In genomic region chr2:159062266-159062665, GRCm38 (mm10) we compare ENCODE assay signal across 10 mouse cellular contexts.
DNase-seq lines count a peak whose midpoint lies in the region; ATAC-seq and TF ChIP-seq lines count a peak whose summit lies in the region.
"Had no signal": no experiment of that assay in that cellular context is flagged by ENCODE, and none has a peak within 500 bp of the region (broad histone marks: within the 10 kb centered on the region; RNA-seq: fewer than 3 reads in every experiment).

No protein-coding gene starts in this region.

- ATAC-seq in intestine, postnatal 0 days: no peak
- ATAC-seq in intestine, embryonic 16.5 days: no peak
- ATAC-seq: forebrain, embryonic 16.5 days; liver, embryonic 12.5 days had no signal

- H3K27me3 ChIP-seq in intestine, postnatal 0 days (replicated peaks; ENCODE audit: control insufficient read depth, insufficient read depth, low read length): no peaks in the 10 kb centered on the region
- H3K27me3 ChIP-seq in intestine, embryonic 16.5 days (replicated peaks; ENCODE audit: control insufficient read depth, insufficient read depth, low read length): no peaks in the 10 kb centered on the region
- H3K27me3 ChIP-seq: liver, embryonic 12.5 days had no signal

- TF ChIP-seq CTCF in intestine, postnatal 0 days (IDR thresholded peaks at IDR 0.05; ENCODE audit: low read depth): peak; percentile 37

- H3K27ac ChIP-seq in intestine, postnatal 0 days (ENCODE audit: low read depth, low read length): no peak overlapping the region
- H3K27ac ChIP-seq in intestine, embryonic 16.5 days (ENCODE audit: low read length): no peak overlapping the region
- H3K27ac ChIP-seq: liver, embryonic 12.5 days had no signal

- H3K9me3 ChIP-seq in intestine, postnatal 0 days (ENCODE audit: control insufficient read depth): no peaks in the 10 kb centered on the region
- H3K9me3 ChIP-seq in intestine, embryonic 16.5 days (ENCODE audit: control insufficient read depth, low read length): no peaks in the 10 kb centered on the region
- H3K9me3 ChIP-seq: liver, embryonic 12.5 days had no signal

- no peak overlapping the region for H3K9ac ChIP-seq in intestine, postnatal 0 days (ENCODE audit: low read depth, low read length)
- no peak overlapping the region for H3K9ac ChIP-seq in intestine, embryonic 16.5 days (ENCODE audit: low read depth, low read length)
- H3K9ac ChIP-seq: liver, embryonic 12.5 days had no signal

- H3K4me1 ChIP-seq in intestine, postnatal 0 days (replicated peaks; ENCODE audit: control insufficient read depth, insufficient read depth, low read length): no peaks in the 10 kb centered on the region
- H3K4me1 ChIP-seq in intestine, embryonic 16.5 days (ENCODE audit: control insufficient read depth, insufficient read depth, low read length): no peaks in the 10 kb centered on the region
- H3K4me1 ChIP-seq: liver, embryonic 12.5 days had no signal

- no peaks in the 10 kb centered on the region for H3K36me3 ChIP-seq in intestine, postnatal 0 days (ENCODE audit: control insufficient read depth, insufficient read depth)
- no peaks in the 10 kb centered on the region for H3K36me3 ChIP-seq in intestine, embryonic 16.5 days (ENCODE audit: control insufficient read depth, insufficient read depth, low read length)
- H3K36me3 ChIP-seq: liver, embryonic 12.5 days had no signal

- H3K4me3 ChIP-seq in intestine, postnatal 0 days (ENCODE audit: low read depth, low read length): no peak overlapping the region
- no peak overlapping the region for H3K4me3 ChIP-seq in intestine, embryonic 16.5 days (ENCODE audit: low read length)
- H3K4me3 ChIP-seq: liver, embryonic 12.5 days had no signal

- WGBS in intestine, postnatal 0 days: 84% methylated on average over 2 of the region's 2 CpGs
- 90% methylated on average over 2 of the region's 2 CpGs for WGBS in intestine, embryonic 16.5 days

- H3K4me2 ChIP-seq in intestine, postnatal 0 days (replicated peaks; ENCODE audit: low read depth): no peak overlapping the region
- no peak overlapping the region for H3K4me2 ChIP-seq in intestine, embryonic 16.5 days (ENCODE audit: low read depth, low read length)
- H3K4me2 ChIP-seq: liver, embryonic 12.5 days had no signal

- DNase-seq in 3T3-L1 (ENCODE audit: low read depth, low spot score) (peak; percentile 5), NIH3T3 (ENCODE audit: low read depth) (peak; percentile 36), adipocyte (ENCODE audit: low spot score) (no peak)
- peak; percentile 20 to 55 for DNase-seq in layer of hippocampus, adult 18-20 months (ENCODE audit: low spot score in 2 of 2)
- DNase-seq in testis, postnatal 10 days (ENCODE audit: low spot score): no peak
- no peak for DNase-seq in cerebellum, adult 11 months

Comparison
In these comparisons a context has a peak if more than half of its experiments do, and no peak if none do; other contexts are left out.
1. DNase-seq: peak in 3T3-L1 (single experiment), NIH3T3 (single experiment) and layer of hippocampus, adult 18-20 months (2 of 2); none in adipocyte (single experiment), testis, postnatal 10 days (single experiment) and cerebellum, adult 11 months (single experiment).